Mouse (Mus musculus): Measurements from ENCODE around the gene Vmn1r90. TPM values are rescaled to one million over a fixed set of nuclear protein-coding genes. Genes with fewer than 3 reads are reported as not detected.

The Vmn1r90 gene
- 0.11 TPM for polyA plus RNA-seq (2014; fragmentation: Illumina TruSeq; extraction: RNeasy Lipid Tissue Mini Kit (QIAGEN cat#74804); ENCODE audit: low replicate concordance)

GRCm38 (mm10) chr7:14563406-14563805, at the start of gene Vmn1r90:
Gene Vmn1r90, minus strand, starts transcription at chr7:14563506.

Other genes starting within 250 kb of the Vmn1r90 start
- not detected for gene Obox8, start 229.9 kb downstream of the Vmn1r90 start, polyA plus RNA-seq (2014; fragmentation: Illumina TruSeq; extraction: RNeasy Lipid Tissue Mini Kit (QIAGEN cat#74804); ENCODE audit: low replicate concordance)
- gene Sult2a8, start 116.7 kb downstream of the Vmn1r90 start, polyA plus RNA-seq (2014; fragmentation: Illumina TruSeq; extraction: RNeasy Lipid Tissue Mini Kit (QIAGEN cat#74804); ENCODE audit: low replicate concordance) = 0.63 TPM
- gene Sult2a7, start 69.3 kb downstream of the Vmn1r90 start, polyA plus RNA-seq (2014; fragmentation: Illumina TruSeq; extraction: RNeasy Lipid Tissue Mini Kit (QIAGEN cat#74804); ENCODE audit: low replicate concordance) = not detected
- not detected for gene Obox7, start 96.0 kb upstream of the Vmn1r90 start, polyA plus RNA-seq (2014; fragmentation: Illumina TruSeq; extraction: RNeasy Lipid Tissue Mini Kit (QIAGEN cat#74804); ENCODE audit: low replicate concordance)

Measured in small intestine, adult 10 weeks (tissue).